Mouse (Mus musculus) myocyte (in vitro differentiated cells): ENCODE results near the gene Tcap.

Experiments used
- CEBPB ChIP-seq: IDR thresholded peaks from 2 replicates; pipeline ENCODE4 v1.6.1; 2011; ENCODE audit warnings: mild to moderate bottlenecking, moderate library complexity; ENCODE audit not compliant: poor library complexity, insufficient read depth, severe bottlenecking
- MYOD1 ChIP-seq, 3 experiments: IDR thresholded peaks; one replicate each; pipeline ENCODE4 v1.6.1; 2011; ENCODE audit warnings: control low read depth in 2 of 3, low read depth in 2 of 3, mild to moderate bottlenecking in 2 of 3, moderate library complexity in 1 of 3; ENCODE audit not compliant: insufficient read length in 2 of 3, control insufficient read depth in 1 of 3
- MYOG ChIP-seq, 3 experiments: IDR thresholded peaks; one replicate each; pipeline ENCODE4 v1.6.1; 2011; ENCODE audit warnings: control low read depth in 2 of 3, low read depth in 2 of 3, mild to moderate bottlenecking in 2 of 3; ENCODE audit not compliant: insufficient read length in 2 of 3, control insufficient read depth in 1 of 3, insufficient read depth in 1 of 3
- POLR2A ChIP-seq: IDR thresholded peaks from one replicate; pipeline ENCODE4 v1.6.1; 2011; ENCODE audit warnings: low read depth, mild to moderate bottlenecking, control low read depth, moderate library complexity; ENCODE audit not compliant: insufficient read length
- POLR2AphosphoS2 ChIP-seq: IDR thresholded peaks from one replicate; pipeline ENCODE4 v1.6.1; 2011; ENCODE audit warnings: low read depth, control low read depth; ENCODE audit not compliant: insufficient read length
- USF1 ChIP-seq: IDR thresholded peaks from one replicate; pipeline ENCODE4 v1.6.1; 2011; ENCODE audit warnings: low read depth, mild to moderate bottlenecking, control low read depth, moderate library complexity

- TF ChIP-seq USF1 (no peak), POLR2A (no peak), CEBPB (no peak), MYOG (IDR thresholded peaks at IDR 0.05; ENCODE audit: control insufficient read depth in 1 of 3, insufficient read depth in 1 of 3, insufficient read length in 2 of 3, low read depth in 2 of 3) (no peak), MYOD1 (IDR thresholded peaks at IDR 0.05; ENCODE audit: control insufficient read depth in 1 of 3, insufficient read length in 2 of 3, low read depth in 2 of 3) (no peak), POLR2AphosphoS2 (no peak)
Measured at GRCm38 (mm10) chr11:98367863-98368186, 15.8 kb upstream of the Tcap start.
